Mouse (Mus musculus) 3134 (cell line): ENCODE measurements around the gene Kpna1.

Experiments used
- DNase-seq: peaks from one replicate; pipeline ENCODE4 v3.0.0-alpha.2; 2011; ENCODE audit warnings: low spot score; ENCODE audit not compliant: insufficient read length; ENCODE audit errors: extremely low read depth

Gene Kpna1

GRCm38 (mm10) chr16:36068356-36068755 lies 89.8 kb downstream of the Kpna1 start:
- DNase-seq, result no peak

DNA sequence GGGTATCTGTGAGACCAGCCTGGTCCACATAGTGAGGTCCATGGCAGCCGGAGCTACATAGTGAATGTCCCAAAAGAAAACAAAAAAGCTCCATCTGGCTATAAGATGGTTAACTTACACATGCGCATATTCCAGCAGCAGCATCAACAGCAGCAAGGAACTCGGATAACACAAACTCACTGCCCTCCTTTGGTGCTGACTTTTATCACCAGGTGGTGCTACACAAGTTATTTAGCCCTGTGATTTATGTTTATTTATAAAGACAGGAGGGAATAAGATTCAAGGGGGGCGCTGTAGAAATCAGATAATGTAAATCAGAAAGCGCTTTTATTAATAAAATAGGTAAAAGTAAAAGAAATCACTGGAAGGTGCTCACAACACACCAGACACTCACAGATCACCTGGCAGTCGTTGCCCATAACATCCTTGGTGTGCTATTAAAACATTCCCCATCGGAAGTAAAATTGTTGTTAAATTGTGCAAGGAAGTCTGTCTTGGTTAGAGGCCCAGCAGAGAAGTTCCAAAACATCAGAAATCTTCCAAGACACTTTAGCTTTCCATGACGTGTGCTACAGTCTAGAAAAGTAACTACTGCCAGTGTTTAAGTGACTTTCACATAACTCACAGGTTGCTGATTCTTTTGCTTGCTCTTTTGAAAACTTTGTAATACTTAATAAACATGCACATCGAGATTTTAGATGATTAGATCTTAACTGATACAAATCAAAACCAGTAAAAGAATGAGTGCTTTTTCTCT lies 91.4 kb downstream of the Kpna1 start:
- DNase-seq, result peak; percentile 14

DNA sequence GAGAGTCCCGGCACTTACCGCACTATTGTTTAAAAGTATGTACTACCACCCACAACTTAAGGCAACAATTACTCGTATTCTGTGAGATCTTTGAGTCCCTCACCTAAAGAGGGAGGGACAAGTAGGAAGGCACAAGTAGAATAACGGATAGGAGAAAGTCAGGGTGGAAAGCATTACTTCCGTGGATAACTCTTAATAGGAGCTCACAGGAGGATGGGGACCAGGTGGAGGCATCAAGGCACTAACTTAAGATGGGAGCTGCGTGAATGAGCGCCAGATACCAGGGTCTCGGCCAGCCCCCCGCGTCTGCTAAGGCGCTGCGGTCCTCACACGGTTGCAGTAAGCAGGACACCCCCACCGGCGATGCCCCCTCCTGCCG lies 92.5 kb downstream of the Kpna1 start:
- no peak for DNase-seq

- DNase-seq, result peak; percentile 90
Observed at GRCm38 (mm10) chr16:36071450-36072379, 93.2 kb downstream of the Kpna1 start, which contains the start of the genes Fam162a and Ccdc58. Fam162a (minus strand) TSS chr16:36071594. Ccdc58 (plus strand) TSS chr16:36071685.

DNA sequence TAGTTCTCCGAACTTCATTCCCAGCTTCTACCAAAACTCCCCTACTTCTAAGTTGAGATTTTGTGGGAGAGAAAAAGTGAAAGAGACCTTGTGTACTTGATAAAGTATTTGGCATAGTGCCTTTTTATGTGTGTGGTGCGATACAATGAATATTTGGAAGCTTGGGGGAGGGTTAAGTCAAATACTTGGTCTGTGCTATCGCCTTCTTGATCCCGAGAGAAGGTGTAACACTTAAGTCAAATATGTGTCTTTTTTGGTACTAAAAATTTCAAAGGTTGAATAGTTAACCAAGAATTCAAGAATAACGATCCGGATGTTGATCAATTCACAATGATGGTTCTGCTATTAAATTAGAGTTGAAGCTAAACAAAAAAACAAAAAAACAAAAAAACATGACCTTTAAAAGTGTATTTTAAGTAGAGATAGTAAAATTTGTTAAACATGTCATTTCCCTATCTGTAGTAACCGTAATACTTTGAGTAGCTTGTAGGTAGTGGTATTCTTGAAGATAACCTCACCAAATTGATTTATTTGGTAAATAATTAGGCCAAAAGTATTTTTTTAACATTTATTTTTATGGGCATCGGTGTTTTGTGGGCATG lies 94.0 kb downstream of the Kpna1 start:
- no peak for DNase-seq

- DNase-seq, result no peak
Observed at GRCm38 (mm10) chr16:36074772-36075171, 96.2 kb downstream of the Kpna1 start.

- DNase-seq, result no peak
Observed at GRCm38 (mm10) chr16:36079916-36080315, 101.4 kb downstream of the Kpna1 start.
